Mouse (Mus musculus): ENCODE measurements around the gene Tfb2m. TPM values are rescaled to one million over a fixed set of nuclear protein-coding genes. Genes with fewer than 3 reads are reported as not detected.

Tfb2m gene
- total and polyA plus RNA-seq, 3 experiments: 19.3 to 20.9 TPM; not detected in 1

GRCm38 (mm10) chr1:179567558-179567957 lies 21.5 kb upstream of the Tfb2m start:
- peaks cover 0 to 15% of the 10 kb centered on the region in 2 experiments; a peak in 2 of 4 replicates for H3K36me3 ChIP-seq (ENCODE audit: control insufficient read depth in 1 of 2, insufficient read depth in 2 of 2, low read length in 2 of 2)
- no peak overlapping the region for H3K27ac ChIP-seq (ENCODE audit: control insufficient read depth, low read depth, low read length)
- peaks cover 4 to 12% of the 10 kb centered on the region in 2 experiments; a peak in 3 of 4 replicates for H3K4me1 ChIP-seq (ENCODE audit: control insufficient read depth in 1 of 2, insufficient read depth in 2 of 2, low read length in 2 of 2)

GRCm38 (mm10) chr1:179563926-179564325 lies 17.9 kb upstream of the Tfb2m start:
- Histone ChIP-seq H3K4me1 (ENCODE audit: control insufficient read depth in 1 of 2, insufficient read depth in 2 of 2, low read length in 2 of 2) (peaks cover 0 to 17% of the 10 kb centered on the region in 2 experiments), H3K9me3 (replicated peaks; ENCODE audit: insufficient read depth, low read length) (no peaks in the 10 kb centered on the region), H3K27ac (ENCODE audit: control insufficient read depth, low read depth, low read length) (no peak overlapping the region), H3K36me3 (ENCODE audit: control insufficient read depth in 1 of 2, insufficient read depth in 2 of 2, low read length in 2 of 2) (peaks cover 0 to 16% of the 10 kb centered on the region in 2 experiments; a peak in 2 of 4 replicates), H3K4me3 (ENCODE audit: control insufficient read depth in 1 of 2, insufficient read depth in 1 of 2, low read depth in 2 of 2, low read length in 2 of 2) (no peak overlapping the region), H3K9ac (ENCODE audit: control insufficient read depth, low read depth, low read length, poor library complexity, severe bottlenecking) (no peak overlapping the region), H3K79me2 (ENCODE audit: control insufficient read depth, insufficient read depth, low read length, poor library complexity) (0 out of 2 replicates have a peak, but pooled peaks cover 1% of the 10 kb centered on the region), H3K27me3 (ENCODE audit: control insufficient read depth in 1 of 2, insufficient read depth in 2 of 2, low read length in 2 of 2) (no peaks in the 10 kb centered on the region)
- TF ChIP-seq CHD2 (IDR thresholded peaks at IDR 0.05; ENCODE audit: low read length) (no peak), MAZ (IDR thresholded peaks at IDR 0.05; ENCODE audit: low read depth, low read length) (no peak), SMC3 (IDR thresholded peaks at IDR 0.05; ENCODE audit: low read depth, low read length) (no peak), NRF1 (IDR thresholded peaks at IDR 0.05; ENCODE audit: insufficient read depth, low read depth, low read length, poor library complexity, severe bottlenecking) (no peak), MEF2A (IDR thresholded peaks at IDR 0.05; ENCODE audit: extremely low read depth, insufficient replicate concordance, low read depth, low read length, poor library complexity, severe bottlenecking) (no peak), SIN3A (IDR thresholded peaks at IDR 0.05; ENCODE audit: low read length) (no peak), GABPA (IDR thresholded peaks at IDR 0.05; ENCODE audit: low read depth, low read length) (no peak), POLR2AphosphoS5 (IDR thresholded peaks at IDR 0.05; ENCODE audit: borderline replicate concordance, low read depth, low read length) (no peak), TBP (IDR thresholded peaks at IDR 0.05; ENCODE audit: low read depth, low read length) (no peak), JUND (IDR thresholded peaks at IDR 0.05; ENCODE audit: low read depth, low read length) (no peak), GATA1 (IDR thresholded peaks at IDR 0.05; ENCODE audit: low read depth, low read length) (no peak), MXI1 (IDR thresholded peaks at IDR 0.05; ENCODE audit: low read depth, low read length) (no peak), TCF12 (IDR thresholded peaks at IDR 0.05; ENCODE audit: low read depth, low read length) (no peak), RAD21 (IDR thresholded peaks at IDR 0.05; ENCODE audit: low read depth, low read length) (no peak), MAX (IDR thresholded peaks at IDR 0.05; ENCODE audit: low read length) (no peak)
- no peak for DNase-seq (ENCODE audit: low read depth, low spot score)

More at GRCm38 (mm10) chr1:179567558-179567957, 21.5 kb upstream of the Tfb2m start:
- no peaks in the 10 kb centered on the region for H3K9me3 ChIP-seq (replicated peaks; ENCODE audit: insufficient read depth, low read length)
- H3K79me2 ChIP-seq (ENCODE audit: control insufficient read depth, insufficient read depth, low read length, poor library complexity): 0 out of 2 replicates have a peak, but pooled peaks cover 1% of the 10 kb centered on the region
- no peaks in the 10 kb centered on the region for H3K27me3 ChIP-seq (ENCODE audit: control insufficient read depth in 1 of 2, insufficient read depth in 2 of 2, low read length in 2 of 2)
- no peak overlapping the region for H3K9ac ChIP-seq (ENCODE audit: control insufficient read depth, low read depth, low read length, poor library complexity, severe bottlenecking)
- no peak for DNase-seq (ENCODE audit: low read depth, low spot score)
- TF ChIP-seq UBTF (IDR thresholded peaks at IDR 0.05; ENCODE audit: borderline replicate concordance, insufficient read depth, low read depth, low read length): no peak
- no peak for TF ChIP-seq EP300 (IDR thresholded peaks at IDR 0.05; ENCODE audit: low read depth in 1 of 2, low read length in 2 of 2)
- TF ChIP-seq ETS1 (IDR thresholded peaks at IDR 0.05; ENCODE audit: low read depth, low read length): no peak
- no peak for TF ChIP-seq RAD21 (IDR thresholded peaks at IDR 0.05; ENCODE audit: low read depth, low read length)
- no peak for TF ChIP-seq TBP (IDR thresholded peaks at IDR 0.05; ENCODE audit: low read depth, low read length)
- no peak for TF ChIP-seq ZNF384 (IDR thresholded peaks at IDR 0.05; ENCODE audit: low read depth, low read length)
- no peak for TF ChIP-seq POLR2AphosphoS2 (IDR thresholded peaks at IDR 0.05; ENCODE audit: low read length)
- no peak for TF ChIP-seq SIN3A (IDR thresholded peaks at IDR 0.05; ENCODE audit: low read length)
- TF ChIP-seq E2F4 (IDR thresholded peaks at IDR 0.05; ENCODE audit: borderline replicate concordance, low read depth, low read length): no peak
- no peak for TF ChIP-seq NRF1 (IDR thresholded peaks at IDR 0.05; ENCODE audit: insufficient read depth, low read depth, low read length, poor library complexity, severe bottlenecking)
- TF ChIP-seq GABPA (IDR thresholded peaks at IDR 0.05; ENCODE audit: low read depth, low read length): no peak
- no peak for TF ChIP-seq CTCF (IDR thresholded peaks at IDR 0.05 in 2 of 3, conservative IDR thresholded peaks at IDR 0.05 in 1 of 3; ENCODE audit: control insufficient read depth in 1 of 3, insufficient read depth in 1 of 3, low read depth in 2 of 3, low read length in 3 of 3, poor library complexity in 1 of 3, severe bottlenecking in 1 of 3)
- TF ChIP-seq MYB (IDR thresholded peaks at IDR 0.05; ENCODE audit: low read depth, low read length): no peak
- no peak for TF ChIP-seq NELFE (IDR thresholded peaks at IDR 0.05; ENCODE audit: low read depth, low read length)
- no peak for TF ChIP-seq ZKSCAN1 (IDR thresholded peaks at IDR 0.05; ENCODE audit: low read depth, low read length)
- TF ChIP-seq BHLHE40 (IDR thresholded peaks at IDR 0.05; ENCODE audit: borderline replicate concordance, low read depth, low read length): no peak
- no peak overlapping the region for H3K4me3 ChIP-seq (ENCODE audit: control insufficient read depth in 1 of 2, insufficient read depth in 1 of 2, low read depth in 2 of 2, low read length in 2 of 2)

Data from MEL (cell line).